23 mouse cellular contexts compared by ENCODE assay signal in the genomic region with DNA sequence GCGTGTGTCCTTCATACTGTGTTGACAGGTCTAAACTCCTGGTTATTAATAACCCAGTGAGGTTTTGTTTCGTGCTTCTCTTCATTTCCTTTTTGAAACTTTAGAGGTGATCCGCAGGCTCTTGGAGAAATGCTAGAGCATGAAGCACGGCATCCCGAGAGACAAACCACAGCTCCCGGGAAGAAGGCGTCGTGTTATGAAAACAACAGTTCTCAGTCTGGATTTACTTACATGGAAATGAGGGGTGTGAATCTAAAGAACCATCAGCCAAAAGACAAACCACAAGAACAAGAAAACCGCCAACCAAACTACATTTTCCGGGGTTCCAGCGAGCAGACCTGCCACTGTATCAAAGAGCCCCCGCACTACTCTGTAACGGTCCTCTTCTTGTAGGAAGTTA.
"Had no signal": no experiment of that assay in that cellular context is flagged by ENCODE, and none has a peak within 500 bp of the region (broad histone marks: within the 10 kb centered on the region; RNA-seq: fewer than 3 reads in every experiment).

No protein-coding gene starts in this region.

- H3K27me3 ChIP-seq: heart, embryonic 12.5 days; hindbrain, embryonic 12.5 days; intestine, embryonic 15.5 days; limb, embryonic 12.5 days had no signal

- H3K9ac ChIP-seq: heart, embryonic 12.5 days; hindbrain, embryonic 12.5 days; hindbrain, embryonic 14.5 days; intestine, embryonic 15.5 days; limb, embryonic 12.5 days had no signal

- H3K4me3 ChIP-seq: gastrocnemius, adult 2 months; heart, embryonic 10.5 days; heart, embryonic 12.5 days; hindbrain, embryonic 10.5 days; hindbrain, embryonic 12.5 days; intestine, embryonic 15.5 days; layer of hippocampus, adult 2 months; left cerebral cortex, adult 2 months; limb, embryonic 10.5 days; limb, embryonic 12.5 days had no signal

- H3K27ac ChIP-seq: gastrocnemius, adult 2 months; heart, embryonic 10.5 days; hindbrain, embryonic 10.5 days; hindbrain, embryonic 12.5 days; hindbrain, embryonic 14.5 days; intestine, embryonic 15.5 days; layer of hippocampus, adult 2 months; left cerebral cortex, adult 2 months; limb, embryonic 10.5 days; limb, embryonic 12.5 days had no signal

- DNase-seq: gastrocnemius, adult 2 months; gastrocnemius, postnatal 10 days; gastrocnemius, postnatal 25 days; heart, adult 18-20 months; heart, postnatal 10 days; heart, postnatal 4 days; kidney, adult 18-20 months; kidney, adult 8-10 months; kidney, postnatal 10 days; kidney, postnatal 25 days; kidney, postnatal 4 days; liver had no signal

- H3K4me1 ChIP-seq: heart, embryonic 10.5 days; heart, embryonic 12.5 days; hindbrain, embryonic 10.5 days; hindbrain, embryonic 12.5 days; intestine, embryonic 15.5 days; limb, embryonic 10.5 days; limb, embryonic 12.5 days had no signal

- H3K9me3 ChIP-seq: heart, embryonic 10.5 days; heart, embryonic 12.5 days; hindbrain, embryonic 10.5 days; hindbrain, embryonic 12.5 days; intestine, embryonic 15.5 days; limb, embryonic 10.5 days; limb, embryonic 12.5 days had no signal

- H3K36me3 ChIP-seq: heart, embryonic 10.5 days; heart, embryonic 12.5 days; hindbrain, embryonic 10.5 days; hindbrain, embryonic 12.5 days; intestine, embryonic 15.5 days; limb, embryonic 10.5 days; limb, embryonic 12.5 days had no signal

- H3K4me2 ChIP-seq: heart, embryonic 12.5 days; hindbrain, embryonic 12.5 days; hindbrain, embryonic 14.5 days; intestine, embryonic 15.5 days; limb, embryonic 12.5 days; liver, embryonic 11.5 days had no signal
